Mouse (Mus musculus) cerebellum, postnatal 10 days (tissue): Measurements from ENCODE around the gene Pacsin2.
A peak's percentile ranks its signal among the peaks of the same experiment; 100 is the strongest.

Experiments used
- DNase-seq, 2 experiments: peaks; one replicate each; pipeline ENCODE4 v3.0.0; 2021; ENCODE audit warnings: mixed read lengths in 2 of 2

The Pacsin2 gene

DNA sequence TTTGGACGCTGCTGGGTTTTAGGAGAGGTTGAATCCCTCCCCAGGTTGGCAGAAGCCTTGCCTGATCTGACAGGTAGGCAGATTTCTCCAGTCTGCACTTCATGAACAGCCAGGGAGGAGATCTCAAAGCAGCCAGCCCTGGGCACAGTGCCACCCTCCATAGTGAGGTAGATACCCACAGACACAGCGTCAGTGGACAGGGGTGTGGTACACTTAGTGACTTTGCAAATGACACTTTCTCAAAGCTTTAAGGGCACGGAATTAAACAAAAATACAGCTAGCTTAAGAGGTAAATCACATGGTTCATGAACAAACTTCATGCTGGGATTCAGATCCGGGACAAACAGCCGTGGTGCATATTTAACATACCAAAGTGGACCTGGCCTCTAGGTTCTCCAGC is 15.8 kb downstream of the Pacsin2 start:
- peak; percentile 27 to 44 for DNase-seq

DNA sequence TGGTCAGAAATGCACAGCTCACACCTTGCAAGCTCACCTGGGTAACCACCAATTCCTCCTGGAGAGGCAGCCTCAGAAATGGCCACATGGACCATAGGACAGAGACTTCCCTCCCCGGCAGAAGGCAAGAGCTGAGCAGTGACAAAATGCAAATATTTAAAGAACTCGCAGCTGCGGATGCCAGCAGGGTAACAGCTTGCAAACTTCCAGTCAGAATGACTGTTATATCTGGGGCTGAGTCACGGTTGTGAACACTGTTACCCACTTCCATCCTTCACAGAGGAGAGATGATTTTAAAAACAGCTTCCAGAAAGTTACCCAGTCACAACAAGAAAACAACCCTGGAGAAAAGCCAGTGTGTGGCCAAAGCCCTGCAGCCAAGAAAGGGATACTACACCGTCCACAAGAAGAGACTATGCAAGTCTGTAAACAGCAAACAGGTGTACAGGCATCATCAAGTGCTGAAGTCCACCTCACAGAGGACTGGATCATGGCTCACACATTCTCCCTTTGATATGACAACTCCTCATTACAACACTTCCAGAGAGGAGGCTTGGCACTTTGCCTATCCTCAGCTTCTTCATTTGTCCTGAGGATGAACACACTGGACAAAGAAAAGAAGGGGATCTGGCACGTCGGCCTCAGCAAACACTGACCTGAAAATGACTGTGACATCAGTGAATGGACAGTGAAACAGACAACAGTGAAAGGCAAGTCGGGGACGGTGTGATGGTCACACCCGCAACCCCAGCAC is 16.4 kb downstream of the Pacsin2 start:
- no peak for DNase-seq

DNA sequence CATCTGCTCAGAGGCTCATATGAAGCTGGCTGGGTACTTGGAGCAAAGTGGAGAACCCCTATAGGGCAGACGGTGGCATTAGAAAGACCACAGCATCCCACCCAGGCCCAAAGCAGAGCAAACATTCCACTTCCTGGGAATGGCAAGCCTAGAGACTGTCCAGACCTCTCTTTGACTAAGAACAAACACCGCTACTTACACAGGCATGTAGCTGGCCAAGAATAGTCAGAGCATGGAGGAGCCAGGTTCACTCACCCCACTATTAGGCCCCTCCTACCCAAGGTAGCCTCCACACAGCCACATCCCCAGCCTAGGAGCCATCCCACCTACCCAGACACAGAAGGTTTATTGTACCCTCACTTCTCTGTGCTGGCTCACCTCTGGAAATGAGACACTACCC is 18.5 kb downstream of the Pacsin2 start:
- no peak for DNase-seq

DNA sequence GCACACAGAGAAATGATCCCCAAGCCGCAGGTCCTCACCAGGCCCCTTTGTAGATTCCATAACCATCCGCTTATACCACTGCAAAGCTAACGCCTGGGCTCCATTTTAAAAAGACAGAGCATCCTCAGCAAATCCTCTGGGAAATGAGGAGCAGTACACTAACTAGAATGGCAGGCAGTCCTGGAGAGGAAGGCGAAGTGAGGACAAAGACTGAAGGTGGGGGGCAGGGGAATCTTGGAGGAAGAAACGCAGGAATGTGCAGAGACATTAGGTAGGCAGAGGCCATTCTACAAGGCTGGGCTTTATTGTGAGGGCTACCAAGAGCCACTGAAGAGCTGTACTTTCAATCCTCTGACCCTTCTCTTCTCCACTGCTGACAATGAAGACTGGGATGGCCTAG is 19.0 kb downstream of the Pacsin2 start:
- DNase-seq, result no peak

DNA sequence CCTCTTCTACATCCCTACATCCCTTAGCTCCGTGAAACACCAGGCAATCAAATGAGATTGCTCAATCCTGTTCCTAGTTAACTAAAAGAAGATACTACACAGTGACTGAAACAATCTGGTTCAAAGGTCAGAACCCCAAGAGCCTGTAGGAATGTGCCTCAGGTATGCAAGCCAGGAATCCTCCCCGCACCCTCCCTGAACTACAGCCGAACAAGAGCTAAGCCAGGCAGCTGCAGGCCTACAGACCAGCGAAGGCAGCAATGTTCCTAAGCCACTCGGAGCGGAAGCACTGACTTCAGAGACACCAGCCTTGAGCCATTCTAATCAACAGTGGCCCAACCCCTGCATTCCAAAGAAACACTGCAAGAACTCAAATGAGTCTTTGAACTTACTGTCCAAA is 20.0 kb downstream of the Pacsin2 start:
- no peak for DNase-seq

DNA sequence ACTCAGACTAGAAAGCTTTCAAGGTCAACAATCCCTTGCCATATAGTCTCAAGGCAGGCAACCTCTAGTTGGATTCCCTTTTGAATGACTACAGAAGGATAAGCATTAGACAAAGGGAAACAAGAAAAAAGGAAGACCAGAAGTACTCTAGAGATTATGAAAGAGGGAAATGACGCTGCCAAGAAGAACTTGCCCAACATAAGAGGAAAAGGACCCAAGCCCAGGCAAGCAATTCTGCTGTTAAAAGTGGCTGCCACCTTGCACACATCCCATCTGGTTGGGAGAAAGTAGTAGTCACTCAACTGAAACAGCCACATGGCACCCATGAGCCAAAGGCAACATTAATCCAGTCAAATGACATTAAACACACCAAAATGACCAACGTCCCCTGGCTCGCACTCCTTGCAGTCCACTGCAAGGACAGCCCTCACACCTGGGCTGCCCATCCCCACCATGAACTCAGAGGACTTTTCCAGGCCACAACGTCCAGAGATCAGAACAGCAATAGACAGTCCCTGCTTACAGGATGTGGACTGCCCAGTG is 21.8 kb downstream of the Pacsin2 start:
- no peak for DNase-seq

DNA sequence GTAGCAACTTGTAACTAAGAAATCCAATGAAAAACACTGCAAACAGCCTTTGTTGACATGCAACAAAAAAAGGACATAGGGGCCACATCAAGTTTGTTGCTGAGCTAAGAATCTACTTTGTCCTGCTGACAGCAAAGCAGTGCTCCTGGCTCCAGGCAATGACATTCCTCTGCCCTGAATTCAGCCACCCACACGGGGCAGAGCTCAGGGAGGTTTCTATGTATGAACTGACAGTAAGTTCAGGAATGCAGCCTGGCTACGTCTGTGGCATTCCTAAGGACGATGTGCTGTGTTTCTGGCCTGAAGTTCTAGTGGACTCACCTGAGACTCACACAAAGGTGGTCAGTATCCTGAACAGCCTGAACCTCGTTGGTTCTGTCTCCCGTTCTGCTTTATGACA is 23.7 kb downstream of the Pacsin2 start:
- DNase-seq, result no peak

DNA sequence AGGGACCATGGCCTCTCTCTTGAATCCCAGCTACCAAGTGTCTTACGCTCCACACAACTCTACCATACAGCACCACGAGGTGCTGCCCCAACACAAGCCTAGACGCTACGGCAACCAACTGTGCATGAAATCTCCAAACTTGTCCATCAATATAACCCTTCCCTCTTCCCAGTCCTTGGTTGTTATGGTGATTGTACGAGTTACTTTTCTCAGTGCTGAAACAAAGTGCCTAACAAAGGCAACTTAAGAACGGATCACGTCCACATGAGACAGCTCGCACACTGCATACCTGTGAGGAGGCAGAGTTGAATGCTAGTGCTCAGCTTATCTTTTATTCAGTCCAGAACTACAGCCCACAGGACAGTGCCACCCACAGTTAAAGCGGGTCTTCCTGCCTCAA is 27.9 kb downstream of the Pacsin2 start:
- DNase-seq, result no peak

DNA sequence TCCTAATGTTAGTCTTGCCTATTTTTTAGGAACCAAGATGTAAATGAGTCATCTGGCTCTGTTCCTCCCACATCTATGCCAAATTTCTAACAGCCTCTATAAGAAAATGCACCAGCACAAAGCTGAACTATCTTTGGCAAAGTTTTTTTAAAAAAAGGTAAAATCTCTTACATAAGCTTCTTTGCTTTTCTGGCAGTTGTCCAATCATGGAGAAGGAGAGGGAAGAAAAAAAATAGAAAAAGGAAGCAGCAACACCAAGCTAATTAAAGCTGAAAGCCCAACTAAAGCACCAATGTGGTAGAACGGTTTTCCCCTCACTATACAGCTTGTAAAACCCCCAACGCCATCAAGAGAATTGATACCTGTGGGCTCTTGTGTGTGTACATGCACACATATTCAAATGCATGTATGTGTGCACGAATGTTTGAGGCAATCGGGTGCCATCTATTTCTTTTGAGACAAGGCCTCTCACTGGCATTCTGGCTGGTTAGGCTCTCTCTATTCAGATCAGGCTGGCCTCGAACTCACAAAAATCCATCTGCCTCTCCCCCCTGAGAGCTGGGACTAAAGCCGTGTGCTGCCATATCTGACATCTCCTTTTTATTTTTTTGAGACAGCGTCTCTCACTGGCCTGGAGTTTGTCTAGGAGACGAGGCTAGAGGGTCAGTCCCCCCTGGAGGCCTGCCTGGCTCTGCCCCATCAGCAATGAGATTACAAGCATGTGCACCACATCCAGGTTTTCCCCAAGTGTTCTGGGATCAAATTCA is 28.9 kb downstream of the Pacsin2 start:
- DNase-seq, result no peak

DNA sequence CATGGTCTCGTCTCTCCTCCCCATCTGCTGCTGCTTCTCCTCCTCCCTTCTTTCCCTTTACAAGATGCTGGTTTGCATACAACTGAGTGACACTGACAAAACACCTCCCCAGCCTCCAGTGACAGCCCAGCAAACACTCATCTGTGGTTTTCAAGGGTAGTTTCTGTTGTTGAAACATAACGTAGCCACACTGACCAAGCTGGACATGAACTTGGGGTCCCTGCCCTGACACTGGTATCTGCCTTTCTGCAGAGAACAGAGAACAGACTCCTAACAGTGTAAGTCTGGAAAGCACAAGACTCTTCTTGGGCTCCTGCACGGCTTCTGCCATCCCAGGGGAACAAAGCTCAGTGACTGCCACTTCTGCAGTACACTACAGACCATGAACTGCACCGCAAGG is 29.7 kb downstream of the Pacsin2 start:
- no peak for DNase-seq

DNA sequence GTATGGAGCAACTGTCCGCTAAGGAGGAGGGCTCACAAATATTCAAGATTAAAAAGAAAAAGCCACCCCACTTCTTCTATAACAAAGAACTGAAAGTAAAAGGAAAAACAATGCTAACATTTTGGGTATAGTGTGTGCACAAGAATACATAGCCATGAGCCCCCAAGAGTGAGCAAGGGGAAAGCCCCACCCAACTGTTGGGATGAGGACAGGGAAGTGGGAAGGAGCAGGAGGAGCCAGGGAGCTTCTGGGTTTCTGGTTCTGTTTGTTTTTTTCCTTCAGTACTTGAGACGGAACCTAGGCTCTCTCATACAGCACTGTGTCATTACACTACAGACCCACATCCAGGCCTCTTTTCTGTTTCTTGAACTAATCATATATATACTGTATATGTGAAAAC is 31.1 kb downstream of the Pacsin2 start:
- no peak for DNase-seq

DNA sequence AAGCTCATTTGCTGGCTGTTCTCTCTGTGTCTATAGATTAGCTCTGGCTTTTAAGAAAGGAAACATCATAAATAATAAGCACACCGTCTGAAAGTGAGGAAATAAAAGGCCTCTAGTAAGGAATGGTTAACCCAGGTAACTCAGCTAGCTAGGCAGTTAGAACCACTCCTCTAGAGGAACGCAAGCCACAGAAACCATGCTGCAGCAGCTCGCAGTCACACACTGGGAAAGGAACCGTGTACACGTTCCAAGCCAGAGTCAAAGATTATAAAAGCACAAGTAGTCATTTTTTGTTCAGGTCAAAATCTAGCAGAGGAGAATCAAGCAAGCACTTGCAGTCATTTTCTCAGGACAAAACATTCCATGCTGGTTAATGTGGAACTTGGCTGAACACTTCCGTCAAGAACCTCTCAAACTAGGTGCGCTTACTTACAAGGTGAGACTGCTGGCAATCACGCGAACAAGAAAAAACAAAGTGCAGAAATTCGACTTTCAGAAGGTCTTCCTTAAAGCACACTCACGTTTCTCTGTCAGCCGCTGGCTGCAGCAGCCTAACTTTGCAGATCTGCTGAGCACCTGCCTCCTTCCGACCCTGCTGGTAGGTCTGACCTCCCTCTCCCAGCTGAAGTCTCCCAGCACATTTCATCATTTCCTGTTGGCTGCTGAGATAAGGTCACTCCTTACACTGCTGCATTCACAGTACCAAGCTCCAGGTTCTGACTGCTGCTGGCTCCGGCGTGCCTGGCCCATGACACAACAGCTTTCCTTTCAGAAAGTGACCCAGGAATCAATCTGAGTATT is 32.0 kb downstream of the Pacsin2 start:
- DNase-seq, result no peak

DNA sequence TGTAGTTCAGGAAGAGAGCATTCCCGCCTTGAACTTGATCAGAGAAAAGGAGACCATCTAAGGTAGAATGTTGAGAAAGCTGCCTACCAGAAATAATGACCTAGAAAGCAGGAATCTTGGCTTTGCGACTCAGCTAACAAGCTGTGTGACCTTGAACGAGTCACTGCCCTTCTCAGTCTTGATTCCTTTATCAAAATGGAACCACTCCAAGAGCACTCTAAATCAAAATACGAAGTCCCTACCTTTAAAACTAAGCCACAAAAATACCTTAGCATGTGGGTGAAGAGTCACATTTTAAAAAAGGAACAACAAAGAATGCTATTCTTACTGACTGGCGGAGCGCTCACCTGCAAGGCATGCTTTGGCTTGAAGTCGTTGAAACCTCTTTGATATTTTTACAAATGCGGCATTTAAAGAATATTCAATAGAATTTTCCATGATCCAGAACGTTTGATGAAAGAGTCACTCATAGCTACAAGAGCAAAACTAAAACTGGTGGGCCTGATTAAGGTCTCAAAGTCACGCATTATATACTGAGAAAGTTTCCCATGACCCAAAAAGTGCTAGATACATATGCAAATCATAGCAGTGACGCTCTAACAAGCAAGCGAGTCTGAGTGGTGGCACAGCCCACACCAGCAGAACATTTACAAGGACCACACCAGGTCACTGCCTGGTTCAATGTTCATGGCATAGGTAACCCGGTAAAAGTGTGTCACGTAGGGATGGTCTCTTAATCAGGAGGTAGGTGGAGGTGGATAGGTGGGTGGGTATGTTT is 33.2 kb downstream of the Pacsin2 start:
- no peak for DNase-seq

DNA sequence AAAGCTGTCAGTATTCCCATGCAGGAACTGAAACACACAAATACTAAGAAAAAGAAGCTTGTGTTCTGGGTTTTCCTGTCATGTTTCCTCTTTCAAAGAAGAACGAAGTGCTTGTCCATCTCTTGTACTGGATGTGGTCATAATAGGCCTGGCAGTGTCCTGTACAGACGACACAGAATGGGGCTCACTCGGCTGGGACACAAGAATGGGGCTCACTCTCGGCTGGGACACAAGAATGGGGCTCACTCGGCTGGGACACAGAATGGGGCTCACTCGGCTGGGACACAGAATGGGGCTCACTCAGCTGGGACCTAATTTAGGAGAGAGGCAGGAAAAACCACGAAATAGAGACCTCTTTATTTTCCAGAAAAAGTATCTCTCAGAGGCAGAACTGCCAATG is 34.0 kb downstream of the Pacsin2 start:
- no peak for DNase-seq

DNA sequence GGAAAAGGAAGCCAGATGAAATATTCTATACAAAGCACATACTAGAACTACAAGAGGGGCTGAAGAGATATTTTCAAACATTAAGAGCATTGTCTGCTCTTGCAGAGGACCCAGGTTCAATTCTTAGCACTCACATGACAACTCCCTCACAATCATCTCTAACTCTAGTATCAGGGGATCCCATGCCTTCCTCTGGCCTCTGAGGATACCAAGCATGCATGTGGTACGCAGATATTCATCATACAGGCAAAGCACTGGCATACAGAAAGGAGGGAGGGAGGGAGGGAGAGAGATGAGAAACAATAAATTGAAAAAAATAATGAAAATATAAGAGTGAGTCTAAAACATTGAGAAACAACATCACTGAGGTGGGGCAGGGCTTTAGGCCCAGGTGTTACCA is 35.8 kb downstream of the Pacsin2 start:
- DNase-seq, result no peak

DNA sequence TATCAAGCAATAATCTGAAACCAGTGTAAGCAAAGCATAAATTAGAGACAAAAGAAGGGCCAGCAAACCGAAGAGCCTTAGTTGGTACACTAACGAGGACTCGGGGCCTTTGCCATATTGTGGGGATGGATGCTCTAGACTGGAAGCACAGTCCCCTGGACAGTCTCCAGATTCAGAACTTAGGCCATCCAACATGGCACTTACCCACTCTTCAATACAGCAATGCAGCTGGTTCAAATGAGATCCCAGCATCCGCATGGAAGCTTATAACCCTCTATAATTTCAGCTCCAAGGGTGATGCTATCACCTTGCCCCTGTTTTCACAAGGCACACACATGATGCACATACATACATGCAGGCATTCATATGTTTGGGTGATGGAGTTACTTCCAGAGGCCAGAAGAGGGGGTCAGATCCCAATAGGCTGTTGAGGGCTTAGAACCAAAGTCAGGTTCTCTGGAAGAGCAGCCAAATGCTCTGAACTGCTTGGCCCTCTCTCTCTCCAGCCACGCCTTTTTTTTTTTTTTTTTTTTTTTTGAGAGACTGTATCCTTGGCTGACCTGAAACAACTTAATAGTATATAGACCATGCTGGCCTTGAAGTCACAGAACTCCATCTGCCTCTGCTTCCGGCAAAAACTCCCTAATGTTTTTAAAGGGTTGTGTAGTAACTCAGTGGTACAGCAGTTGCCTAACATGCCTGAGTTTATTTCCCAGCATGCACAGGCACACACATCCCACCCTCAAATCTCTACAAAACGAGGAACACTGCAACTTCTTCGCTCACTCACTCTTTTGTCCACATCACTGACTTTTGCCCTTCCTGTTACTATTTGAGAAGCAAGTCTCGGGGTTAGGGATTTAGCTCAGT is 36.9 kb downstream of the Pacsin2 start:
- DNase-seq, result no peak

DNA sequence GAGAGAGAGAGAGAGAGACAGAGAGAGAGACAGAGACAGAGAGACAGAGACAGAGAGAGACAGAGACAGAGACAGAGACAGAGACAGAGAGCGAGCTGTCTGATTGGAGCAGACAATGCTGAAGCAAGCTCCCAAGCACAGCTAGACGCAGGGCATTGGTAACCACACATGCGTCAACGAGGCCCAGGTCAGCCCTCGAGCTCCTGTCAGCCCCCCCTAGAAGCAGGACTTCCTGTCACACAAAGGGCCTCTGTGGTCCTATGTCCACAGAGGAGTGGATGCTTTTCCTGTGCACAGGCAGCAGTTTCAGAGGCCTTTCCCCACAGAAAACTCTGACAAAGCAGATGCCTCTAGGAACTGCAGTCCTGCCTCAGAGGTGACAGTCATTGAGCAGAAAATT is 38.6 kb downstream of the Pacsin2 start:
- DNase-seq, result no peak

DNA sequence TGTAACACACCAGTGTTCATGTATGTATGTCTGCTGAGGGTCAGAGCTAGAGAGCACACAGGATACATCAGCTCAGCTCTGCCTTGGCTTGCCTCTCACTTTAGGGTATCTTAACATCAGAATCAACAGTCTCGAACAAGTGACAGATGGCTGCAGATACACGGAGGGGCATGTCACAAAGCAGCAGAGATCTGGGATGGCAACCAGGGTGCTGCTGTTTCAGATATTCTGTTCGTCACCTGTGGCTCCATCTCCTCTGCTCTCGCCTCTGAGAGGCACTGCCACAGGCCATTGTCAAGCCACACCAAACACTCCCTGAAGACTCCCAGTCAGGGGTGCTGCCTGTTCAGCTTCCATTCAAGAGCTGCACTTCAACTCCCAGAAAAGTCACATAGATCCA is 39.1 kb downstream of the Pacsin2 start:
- no peak for DNase-seq

DNA sequence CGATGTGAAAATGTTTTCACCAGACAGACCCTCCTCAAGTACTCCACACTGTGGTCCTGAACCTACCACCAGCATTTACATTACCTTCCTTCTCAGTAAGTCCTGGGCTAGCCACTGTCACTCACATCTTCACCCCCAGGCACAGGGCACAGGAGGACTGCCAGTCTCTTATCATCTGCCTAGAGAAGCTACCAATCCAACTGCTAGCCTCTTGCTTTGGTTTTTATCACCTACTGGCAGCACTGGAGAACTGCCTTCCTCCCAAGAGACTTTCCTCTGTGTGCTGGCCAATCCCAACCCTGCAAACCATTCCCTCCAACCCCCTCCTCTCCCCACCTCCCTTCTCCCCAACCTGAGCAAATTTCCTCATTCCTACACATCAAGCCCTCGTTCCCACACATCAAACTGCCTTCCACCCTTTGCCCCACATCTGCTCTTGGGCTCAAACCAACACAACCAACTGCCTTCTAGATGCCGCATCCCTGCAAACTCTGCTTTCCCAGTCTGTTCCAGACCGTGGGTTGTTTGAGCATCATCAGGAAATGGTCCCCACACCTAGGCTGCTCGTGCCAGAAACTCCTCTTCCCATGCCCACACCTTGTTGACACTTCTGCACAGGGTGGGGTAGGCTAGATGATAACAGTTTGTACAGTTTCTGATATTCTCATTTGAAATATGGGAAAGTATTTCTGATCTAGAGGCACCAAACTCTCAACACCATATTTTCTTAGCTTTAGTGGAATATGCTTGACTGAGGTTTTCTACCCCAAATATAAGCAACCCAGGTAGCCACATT is 40.6 kb downstream of the Pacsin2 start:
- DNase-seq, result no peak

DNA sequence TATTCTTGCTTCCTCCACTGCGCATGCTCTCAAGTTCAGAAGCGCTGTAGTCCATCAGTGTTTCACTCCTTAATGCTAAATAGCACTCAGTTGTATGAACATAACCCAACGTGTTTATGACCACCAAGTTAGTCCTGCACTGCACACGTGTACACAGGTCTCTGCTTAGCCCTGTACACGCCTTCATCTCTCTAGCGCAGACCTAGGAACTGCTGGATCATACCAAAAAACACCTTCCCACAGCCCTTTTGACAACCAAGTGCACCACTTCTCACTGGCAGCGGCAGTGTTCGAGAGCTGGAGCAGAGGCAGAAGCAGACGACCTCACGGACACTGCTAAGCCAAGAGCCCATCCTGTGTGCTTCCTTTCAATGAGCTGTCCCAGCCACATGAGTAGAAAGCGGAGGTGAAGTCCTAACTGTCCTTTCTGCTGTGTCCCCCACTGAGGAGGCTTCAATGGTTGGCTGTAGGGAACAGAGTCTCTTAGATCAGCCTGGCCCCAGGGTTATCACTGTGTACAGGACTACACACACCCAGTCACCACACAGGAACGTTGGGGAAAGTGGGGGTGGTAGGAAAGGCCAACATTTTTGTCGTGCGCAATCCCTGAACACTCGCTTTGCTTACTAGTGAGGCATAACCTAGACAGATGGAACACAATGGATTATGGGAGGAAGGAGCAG is 42.0 kb downstream of the Pacsin2 start:
- DNase-seq, result no peak
